Mouse (Mus musculus) neutrophil, adult 5-6 weeks (primary cell): ENCODE measurements around the gene Fbxo9. TPM values are rescaled to one million over a fixed set of nuclear protein-coding genes. Genes with fewer than 3 reads are reported as not detected.
"Not testable (repeated sequence)": the region's sequence is repeated elsewhere in the genome, so short reads cannot be mapped to it uniquely, and the experiment has no call there.

Source experiments
- ATAC-seq: fragments of 151-379, 151-347 bp; 2 replicates; pipeline ENCODE4 v1.8.0; 2017; ENCODE audit warnings: mild to moderate bottlenecking, moderate TSS enrichment; ENCODE audit not compliant: insufficient number of reproducible peaks, poor library complexity, low FRiP score, severe bottlenecking; ENCODE audit errors: extremely low read depth
- total RNA-seq: library from RNA; stranded (forward); fragments of 200-1000 nt; gene quantifications from 2 replicates; pipeline ENCODE4 v1.2.3, GENCODE M21; 2017

Gene Fbxo9
- total RNA-seq, 1 experiment from 2014 or later: 72.2 TPM

- no peak for ATAC-seq
Measured at GRCm38 (mm10) chr9:78084341-78084740, 24.5 kb downstream of the Fbxo9 start.

- ATAC-seq: no peak
Measured at GRCm38 (mm10) chr9:78081835-78082234, 27.0 kb downstream of the Fbxo9 start.

GRCm38 (mm10) chr9:78078240-78078639 lies 30.6 kb downstream of the Fbxo9 start:
- no peak for ATAC-seq

GRCm38 (mm10) chr9:78075256-78075655 lies 33.6 kb downstream of the Fbxo9 start:
- ATAC-seq: no peak

GRCm38 (mm10) chr9:78073713-78074340 lies 35.0 kb downstream of the Fbxo9 start:
- ATAC-seq: no peak

GRCm38 (mm10) chr9:78073291-78073690 lies 35.6 kb downstream of the Fbxo9 start:
- ATAC-seq: not testable (repeated sequence)

- ATAC-seq: no peak
Measured at GRCm38 (mm10) chr9:78071626-78072025, 37.2 kb downstream of the Fbxo9 start.

- no peak for ATAC-seq
Measured at GRCm38 (mm10) chr9:78070496-78070895, 38.4 kb downstream of the Fbxo9 start.

GRCm38 (mm10) chr9:78064121-78064520 lies 44.7 kb downstream of the Fbxo9 start:
- no peak for ATAC-seq

- ATAC-seq: no peak
Measured at GRCm38 (mm10) chr9:78062392-78062791, 46.5 kb downstream of the Fbxo9 start.

GRCm38 (mm10) chr9:78059525-78060120 lies 49.2 kb downstream of the Fbxo9 start:
- ATAC-seq: no peak

- ATAC-seq: no peak
Measured at GRCm38 (mm10) chr9:78054298-78054697, 54.6 kb downstream of the Fbxo9 start.

GRCm38 (mm10) chr9:78053821-78054220 lies 55.0 kb downstream of the Fbxo9 start:
- ATAC-seq: no peak

- no peak for ATAC-seq
Measured at GRCm38 (mm10) chr9:78051677-78052076, 57.2 kb downstream of the Fbxo9 start, which contains the start of gene Gcm1. Gene Gcm1, plus strand, starts transcription at chr9:78051924.

GRCm38 (mm10) chr9:78050452-78050970 lies 58.4 kb downstream of the Fbxo9 start:
- ATAC-seq: no peak

GRCm38 (mm10) chr9:78046755-78047154 lies 62.1 kb downstream of the Fbxo9 start:
- no peak for ATAC-seq

GRCm38 (mm10) chr9:78045171-78045570 lies 63.7 kb downstream of the Fbxo9 start:
- ATAC-seq: no peak

- peak; percentile 95 for ATAC-seq
Measured at GRCm38 (mm10) chr9:78038755-78039489, 69.9 kb downstream of the Fbxo9 start.

- ATAC-seq: no peak
Measured at GRCm38 (mm10) chr9:78035831-78036230, 73.0 kb downstream of the Fbxo9 start.

GRCm38 (mm10) chr9:78035296-78035695 lies 73.6 kb downstream of the Fbxo9 start:
- ATAC-seq: no peak
